Mouse (Mus musculus) intestine, embryonic 16.5 days (tissue): Measurements from ENCODE around the gene Tmigd3. TPM values are rescaled to one million over a fixed set of nuclear protein-coding genes. Genes with fewer than 3 reads are reported as not detected.

Source experiments
- ATAC-seq: fragments of 200-750 bp; cut with Nextera tagmentation; 2 replicates; pipeline ENCODE4 v1.8.0; 2017; ENCODE audit warnings: moderate TSS enrichment, moderate library complexity
- H3K27ac ChIP-seq: fragments of 300-500 bp; sonication (generic); 2 replicates; pipeline ENCODE4 v1.5.1; 2014; ENCODE audit warnings: mild to moderate bottlenecking, low read length
- H3K27me3 ChIP-seq: fragments of 300-500 bp; sonication (generic); replicated peaks from 2 replicates; pipeline ENCODE4 v1.6.1; 2014; ENCODE audit warnings: low read length, control low read depth, mixed read lengths; ENCODE audit not compliant: control insufficient read depth, insufficient read depth
- H3K36me3 ChIP-seq: fragments of 300-500 bp; sonication (generic); 2 replicates; pipeline ENCODE4 v1.6.1; 2014; ENCODE audit warnings: low read length, control low read depth; ENCODE audit not compliant: control insufficient read depth, insufficient read depth
- H3K4me1 ChIP-seq: fragments of 300-500 bp; sonication (generic); 2 replicates; pipeline ENCODE4 v1.6.1; 2014; ENCODE audit warnings: low read length, control low read depth, mixed read lengths; ENCODE audit not compliant: control insufficient read depth, insufficient read depth
- H3K4me2 ChIP-seq: fragments of 300-500 bp; sonication (generic); 2 replicates; pipeline ENCODE4 v1.6.1; 2014; ENCODE audit warnings: low read depth, low read length, control low read depth
- H3K4me3 ChIP-seq: fragments of 300-500 bp; sonication (generic); 2 replicates; pipeline ENCODE4 v1.5.1; 2014; ENCODE audit warnings: mild to moderate bottlenecking, low read length
- H3K9ac ChIP-seq: fragments of 300-500 bp; sonication (generic); 2 replicates; pipeline ENCODE4 v1.6.1; 2014; ENCODE audit warnings: low read depth, low read length
- H3K9me3 ChIP-seq: fragments of 300-500 bp; sonication (generic); 2 replicates; pipeline ENCODE4 v1.6.1; 2016; ENCODE audit warnings: low read length, control low read depth; ENCODE audit not compliant: control insufficient read depth
- WGBS: fragments of 180-500 bp; shearing (Covaris S2); extraction: QIAGEN DNeasy Blood & Tissue Kit; methylation state at CpG from one replicate; pipeline ENCODE4 v1.1.7; 2014; 5-methylcytosine and 5-hydroxymethylcytosine counted together
- polyA plus RNA-seq: library from polyadenylated mRNA; unstranded; fragments of >200 nt; fragmentation: Nextera tagmentation; extraction: Ambion mirVana; gene quantifications from 2 replicates; pipeline ENCODE4 v1.2.1, GENCODE M21; 2015

Gene Tmigd3
- polyA plus RNA-seq, 1 experiment from 2014 or later: 0.79 TPM

DNA sequence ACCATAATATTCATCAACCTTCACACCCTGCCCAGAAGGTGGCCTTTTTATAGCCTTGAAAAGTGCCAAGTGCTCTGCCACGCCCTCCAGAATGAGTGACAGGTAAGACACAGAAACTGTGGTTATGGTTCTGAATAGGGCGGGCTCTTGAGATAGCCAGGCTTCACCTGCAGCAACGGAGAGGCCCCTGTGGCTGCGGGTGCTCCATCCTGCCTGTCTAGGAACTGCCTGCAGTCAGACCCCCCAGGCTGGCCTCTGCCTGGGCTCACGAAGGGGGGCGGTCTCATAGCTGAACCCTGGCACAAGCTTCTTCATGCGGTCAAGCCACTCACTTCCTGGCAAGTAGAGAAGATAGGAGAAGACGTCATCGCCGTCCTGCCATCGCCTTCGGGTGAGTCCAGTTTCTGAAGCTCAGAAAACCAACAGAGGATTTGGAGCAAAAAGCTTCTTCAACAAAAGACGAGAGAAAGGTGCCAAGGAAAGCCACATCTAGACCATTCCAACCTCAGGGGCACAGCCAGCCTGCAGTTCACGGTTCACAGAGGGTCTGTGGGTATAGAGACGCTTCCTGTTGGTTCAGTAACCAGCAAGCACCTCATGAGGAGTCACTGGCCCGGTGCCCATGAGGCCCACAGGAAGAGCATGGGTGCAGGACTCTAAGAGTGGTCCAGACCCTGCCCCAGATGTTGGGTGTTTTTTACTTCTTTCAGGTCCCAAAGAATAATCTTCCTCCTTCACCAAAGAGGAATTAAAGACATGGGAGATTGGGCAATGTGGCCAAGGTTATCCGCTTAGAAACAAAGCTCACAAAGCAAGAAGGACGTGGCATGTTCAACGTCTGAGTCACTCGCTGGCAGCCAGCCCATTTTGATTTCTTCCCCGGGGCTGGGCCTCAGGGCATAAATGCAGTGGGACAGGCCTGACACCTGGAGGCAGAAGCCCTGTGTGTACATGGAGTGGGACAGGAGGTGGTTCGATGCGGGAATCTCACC lies 24.2 kb downstream of the Tmigd3 start:
- H3K4me1 ChIP-seq: peaks cover 22% of the 10 kb centered on the region
- 0 out of 2 replicates have a peak overlapping the region, but pooled peaks have one; percentile 24 for H3K4me2 ChIP-seq
- no peaks in the 10 kb centered on the region for H3K36me3 ChIP-seq
- WGBS: 57% methylated on average over 23 of the region's 23 CpGs
- peak overlapping the region; percentile 23; the same call in 1 of the 2 replicates for H3K9ac ChIP-seq
- H3K4me3 ChIP-seq: no peak overlapping the region
- peak; percentile 86 for ATAC-seq
- H3K9me3 ChIP-seq: no peaks in the 10 kb centered on the region
- peak overlapping the region; percentile 81 for H3K27ac ChIP-seq
- no peaks in the 10 kb centered on the region for H3K27me3 ChIP-seq

- no peaks in the 10 kb centered on the region for H3K27me3 ChIP-seq
- H3K4me2 ChIP-seq: no peak overlapping the region
- H3K9ac ChIP-seq: no peak overlapping the region
- no peaks in the 10 kb centered on the region for H3K36me3 ChIP-seq
- H3K9me3 ChIP-seq: no peaks in the 10 kb centered on the region
- WGBS: 88% methylated on average over 3 of the region's 3 CpGs
- no peak for ATAC-seq
- H3K4me3 ChIP-seq: no peak overlapping the region
- peaks cover 18% of the 10 kb centered on the region for H3K4me1 ChIP-seq
- H3K27ac ChIP-seq: no peak overlapping the region
Measured at GRCm38 (mm10) chr3:105896811-105897210, 26.1 kb downstream of the Tmigd3 start.

DNA sequence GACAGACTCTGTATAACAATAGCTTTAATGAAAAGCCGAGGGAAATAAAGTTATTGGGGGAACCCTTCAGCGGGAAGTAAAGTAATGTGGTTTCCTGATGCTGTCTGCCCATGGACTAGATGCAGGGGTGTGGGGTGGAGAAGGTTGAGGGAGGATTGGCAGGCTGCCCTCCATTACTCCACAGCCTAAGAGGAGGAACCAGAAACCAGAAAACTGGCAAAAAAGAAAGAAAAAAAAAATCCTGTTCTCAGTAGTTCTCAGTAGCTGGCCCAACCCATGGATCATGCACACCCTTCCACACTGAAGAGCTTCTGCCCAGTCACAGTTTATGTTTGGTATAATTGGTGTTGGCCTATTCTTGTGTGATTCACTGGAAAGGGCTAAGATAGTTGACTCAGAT lies 27.6 kb downstream of the Tmigd3 start:
- Histone ChIP-seq H3K4me1 (peaks cover 18% of the 10 kb centered on the region), H3K27ac (no peak overlapping the region), H3K4me2 (no peak overlapping the region), H3K9me3 (no peaks in the 10 kb centered on the region), H3K36me3 (no peaks in the 10 kb centered on the region), H3K27me3 (no peaks in the 10 kb centered on the region), H3K4me3 (no peak overlapping the region), H3K9ac (no peak overlapping the region)
- ATAC-seq: no peak
- 76% methylated on average over 2 of the region's 2 CpGs for WGBS

DNA sequence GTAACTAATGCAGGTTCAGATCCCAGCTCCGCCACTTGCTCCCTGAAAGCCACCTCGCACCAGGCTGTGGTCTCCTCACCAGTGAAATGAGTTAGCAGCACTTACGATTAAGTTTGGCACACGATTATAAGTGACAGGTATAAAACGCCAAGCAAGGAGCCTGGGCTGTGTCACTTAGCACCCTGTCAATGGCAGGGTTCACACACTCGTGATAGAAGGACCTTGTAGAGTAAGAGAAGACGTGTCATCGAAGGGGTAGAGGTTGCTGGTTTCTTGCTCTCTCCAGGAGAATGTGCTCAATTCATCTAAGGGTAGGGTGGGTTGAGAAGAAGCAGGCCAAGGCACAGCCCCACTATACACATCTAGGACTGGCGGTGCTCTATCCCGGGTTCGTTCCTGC lies 28.2 kb downstream of the Tmigd3 start:
- ATAC-seq: no peak
- Histone ChIP-seq H3K36me3 (no peaks in the 10 kb centered on the region), H3K9ac (no peak overlapping the region), H3K4me1 (peaks cover 15% of the 10 kb centered on the region), H3K4me3 (no peak overlapping the region), H3K4me2 (no peak overlapping the region), H3K27me3 (no peaks in the 10 kb centered on the region), H3K27ac (no peak overlapping the region), H3K9me3 (no peaks in the 10 kb centered on the region)
- WGBS: 90% methylated on average over 11 of the region's 11 CpGs

GRCm38 (mm10) chr3:105899394-105900147 lies 28.9 kb downstream of the Tmigd3 start:
- no peak overlapping the region for H3K4me2 ChIP-seq
- peak; percentile 13; the same call in 1 of the 2 replicates for ATAC-seq
- no peak overlapping the region for H3K27ac ChIP-seq
- H3K4me1 ChIP-seq: peaks cover 8% of the 10 kb centered on the region
- no peaks in the 10 kb centered on the region for H3K27me3 ChIP-seq
- no peak overlapping the region for H3K9ac ChIP-seq
- no peak overlapping the region for H3K4me3 ChIP-seq
- no peaks in the 10 kb centered on the region for H3K36me3 ChIP-seq
- no peaks in the 10 kb centered on the region for H3K9me3 ChIP-seq
- 40% methylated on average over 8 of the region's 8 CpGs for WGBS

DNA sequence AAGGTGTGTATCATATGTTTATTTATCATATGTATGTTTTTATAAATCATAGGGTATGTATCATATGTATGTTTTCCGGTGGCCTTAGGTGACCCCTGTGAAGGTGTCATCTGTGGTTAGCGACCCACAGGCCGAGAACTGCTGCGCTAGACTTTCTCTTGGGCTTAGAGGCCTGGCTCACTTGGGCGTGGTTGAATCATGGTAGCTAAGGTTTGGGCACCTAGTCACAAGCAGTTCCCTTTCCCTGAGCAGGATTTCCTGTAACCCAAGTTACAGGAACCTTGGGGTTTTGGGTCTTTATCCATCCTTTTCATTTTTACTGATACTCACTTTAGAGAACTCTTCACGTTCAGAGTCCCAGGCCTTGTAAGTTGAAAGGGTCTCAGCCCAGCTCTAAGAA lies 29.6 kb downstream of the Tmigd3 start:
- Histone ChIP-seq H3K4me2 (no peak overlapping the region), H3K27me3 (no peaks in the 10 kb centered on the region), H3K9ac (no peak overlapping the region), H3K27ac (no peak overlapping the region), H3K4me1 (peaks cover 2% of the 10 kb centered on the region; the same call in 1 of the 2 replicates), H3K9me3 (no peaks in the 10 kb centered on the region), H3K36me3 (no peaks in the 10 kb centered on the region), H3K4me3 (no peak overlapping the region)
- WGBS: 78% methylated on average over 6 of the region's 6 CpGs
- ATAC-seq: no peak

GRCm38 (mm10) chr3:105900716-105901115 lies 30.0 kb downstream of the Tmigd3 start:
- no peak for ATAC-seq
- Histone ChIP-seq H3K9me3 (no peaks in the 10 kb centered on the region), H3K4me1 (no peaks in the 10 kb centered on the region), H3K27me3 (no peaks in the 10 kb centered on the region), H3K4me3 (no peak overlapping the region), H3K27ac (no peak overlapping the region), H3K9ac (no peak overlapping the region), H3K4me2 (no peak overlapping the region), H3K36me3 (no peaks in the 10 kb centered on the region)
- WGBS: 77% methylated on average over 3 of the region's 3 CpGs

DNA sequence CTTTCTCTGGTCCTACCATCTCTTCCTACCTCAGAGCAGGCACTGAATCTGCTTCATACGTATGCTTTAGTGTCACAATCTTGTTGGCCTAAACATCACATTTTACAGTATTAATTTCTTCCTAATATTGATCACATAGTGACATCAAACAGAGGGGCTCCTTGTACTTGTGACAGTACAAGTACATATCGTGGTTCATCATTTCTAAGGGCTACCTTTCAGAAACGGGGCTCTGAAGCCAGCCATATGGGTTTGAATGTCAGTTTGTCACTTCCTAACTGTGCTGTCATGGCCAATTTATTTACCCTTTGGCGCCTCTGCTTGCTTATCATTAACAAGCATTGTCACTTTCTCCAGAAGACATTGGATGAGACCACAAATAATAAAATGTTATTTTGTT lies 30.8 kb downstream of the Tmigd3 start:
- 68% methylated on average over 4 of the region's 4 CpGs for WGBS
- no peak overlapping the region for H3K9ac ChIP-seq
- no peaks in the 10 kb centered on the region for H3K4me1 ChIP-seq
- no peak overlapping the region for H3K27ac ChIP-seq
- ATAC-seq: no peak
- H3K9me3 ChIP-seq: no peaks in the 10 kb centered on the region
- no peaks in the 10 kb centered on the region for H3K36me3 ChIP-seq
- H3K27me3 ChIP-seq: no peaks in the 10 kb centered on the region
- no peak overlapping the region for H3K4me3 ChIP-seq
- H3K4me2 ChIP-seq: no peak overlapping the region

DNA sequence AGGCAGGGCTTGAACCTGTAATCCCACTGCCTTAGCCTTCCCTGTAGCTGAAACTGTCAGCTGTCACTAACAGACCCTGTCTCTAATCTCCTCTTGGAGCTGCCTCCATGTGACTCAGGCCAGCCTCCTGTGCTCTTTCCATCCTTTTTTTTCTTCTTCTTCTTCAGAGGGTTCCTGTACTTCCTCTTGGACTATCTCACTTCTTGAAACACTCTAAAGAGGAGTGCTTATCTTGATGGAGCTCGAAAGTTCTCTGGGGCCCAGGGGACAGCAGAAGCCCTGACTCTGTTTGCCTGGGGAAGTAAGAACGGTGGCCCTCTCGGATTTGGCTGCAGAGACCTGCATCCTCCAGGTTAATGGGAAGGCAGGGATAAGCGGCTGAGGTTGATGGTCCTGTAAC lies 33.5 kb downstream of the Tmigd3 start:
- no peak for ATAC-seq
- 63% methylated on average over 4 of the region's 4 CpGs for WGBS

More for the DNA sequence above, 33.5 kb downstream of the Tmigd3 start:
- no peaks in the 10 kb centered on the region for H3K9me3 ChIP-seq
- H3K4me3 ChIP-seq: no peak overlapping the region
- H3K9ac ChIP-seq: no peak overlapping the region
- no peak overlapping the region for H3K4me2 ChIP-seq
- H3K36me3 ChIP-seq: no peaks in the 10 kb centered on the region
- no peak overlapping the region for H3K27ac ChIP-seq
- no peaks in the 10 kb centered on the region for H3K27me3 ChIP-seq
- H3K4me1 ChIP-seq: no peaks in the 10 kb centered on the region
